Mouse (Mus musculus): Measurements from ENCODE around the gene Intu. TPM values are rescaled to one million over a fixed set of nuclear protein-coding genes. Genes with fewer than 3 reads are reported as not detected.

Intu gene
- polyA plus RNA-seq, 1 experiment from 2014 or later: 5.8 TPM

GRCm38 (mm10) chr3:40656339-40656738, 125.3 kb downstream of the Intu start:
- Histone ChIP-seq H3K4me2 (ENCODE audit: low read depth, severe bottlenecking) (no peak overlapping the region), H3K4me3 (ENCODE audit: low read depth, low read length) (no peak overlapping the region), H3K27me3 (ENCODE audit: control insufficient read depth, insufficient read depth, low read length) (no peaks in the 10 kb centered on the region), H3K27ac (replicated peaks; ENCODE audit: low read depth, low read length) (no peak overlapping the region), H3K36me3 (ENCODE audit: control insufficient read depth, insufficient read depth, low read length) (no peaks in the 10 kb centered on the region), H3K9ac (ENCODE audit: low read length) (no peak overlapping the region), H3K9me3 (ENCODE audit: control insufficient read depth, low read length) (no peaks in the 10 kb centered on the region), H3K4me1 (ENCODE audit: control insufficient read depth, insufficient read depth, low read length) (no peaks in the 10 kb centered on the region)
- ATAC-seq (ENCODE audit: insufficient number of reproducible peaks, low FRiP score, low TSS enrichment, low read depth) (no peak), DNase-seq (ENCODE audit: low spot score) (no peak)
- WGBS: 91% methylated on average over 5 of the region's 5 CpGs

GRCm38 (mm10) chr3:40660231-40660630, 129.1 kb downstream of the Intu start:
- H3K9ac ChIP-seq (ENCODE audit: low read length): no peak overlapping the region
- WGBS: 94% methylated on average over 2 of the region's 2 CpGs
- H3K36me3 ChIP-seq (ENCODE audit: control insufficient read depth, insufficient read depth, low read length): no peaks in the 10 kb centered on the region
- DNase-seq (ENCODE audit: low spot score): no peak
- ATAC-seq (ENCODE audit: insufficient number of reproducible peaks, low FRiP score, low TSS enrichment, low read depth): no peak
- H3K9me3 ChIP-seq (ENCODE audit: control insufficient read depth, low read length): no peaks in the 10 kb centered on the region
- H3K4me2 ChIP-seq (ENCODE audit: low read depth, severe bottlenecking): no peak overlapping the region
- H3K27ac ChIP-seq (replicated peaks; ENCODE audit: low read depth, low read length): no peak overlapping the region
- no peak overlapping the region for H3K4me3 ChIP-seq (ENCODE audit: low read depth, low read length)
- H3K27me3 ChIP-seq (ENCODE audit: control insufficient read depth, insufficient read depth, low read length): no peaks in the 10 kb centered on the region
- H3K4me1 ChIP-seq (ENCODE audit: control insufficient read depth, insufficient read depth, low read length): no peaks in the 10 kb centered on the region

GRCm38 (mm10) chr3:40666109-40666508, 135.0 kb downstream of the Intu start:
- H3K4me1 ChIP-seq (ENCODE audit: control insufficient read depth, insufficient read depth, low read length): no peaks in the 10 kb centered on the region
- no peak overlapping the region for H3K4me2 ChIP-seq (ENCODE audit: low read depth, severe bottlenecking)
- no peak overlapping the region for H3K4me3 ChIP-seq (ENCODE audit: low read depth, low read length)
- H3K9me3 ChIP-seq (ENCODE audit: control insufficient read depth, low read length): no peaks in the 10 kb centered on the region
- DNase-seq (ENCODE audit: low spot score): no peak
- no peak for ATAC-seq (ENCODE audit: insufficient number of reproducible peaks, low FRiP score, low TSS enrichment, low read depth)
- H3K9ac ChIP-seq (ENCODE audit: low read length): no peak overlapping the region
- 72% methylated on average over 4 of the region's 4 CpGs for WGBS
- 0 out of 2 replicates have a peak, but pooled peaks cover 3% of the 10 kb centered on the region for H3K36me3 ChIP-seq (ENCODE audit: control insufficient read depth, insufficient read depth, low read length)
- H3K27me3 ChIP-seq (ENCODE audit: control insufficient read depth, insufficient read depth, low read length): no peaks in the 10 kb centered on the region
- H3K27ac ChIP-seq (replicated peaks; ENCODE audit: low read depth, low read length): no peak overlapping the region

GRCm38 (mm10) chr3:40666861-40667719, 136.0 kb downstream of the Intu start:
- DNase-seq (ENCODE audit: low spot score) (no peak), ATAC-seq (ENCODE audit: insufficient number of reproducible peaks, low FRiP score, low TSS enrichment, low read depth) (no peak)
- no peak overlapping the region for H3K27ac ChIP-seq (replicated peaks; ENCODE audit: low read depth, low read length)
- H3K4me1 ChIP-seq (ENCODE audit: control insufficient read depth, insufficient read depth, low read length): no peaks in the 10 kb centered on the region
- no peak overlapping the region for H3K4me2 ChIP-seq (ENCODE audit: low read depth, severe bottlenecking)
- no peak overlapping the region for H3K9ac ChIP-seq (ENCODE audit: low read length)
- no peaks in the 10 kb centered on the region for H3K9me3 ChIP-seq (ENCODE audit: control insufficient read depth, low read length)
- 0 out of 2 replicates have a peak, but pooled peaks cover 3% of the 10 kb centered on the region for H3K36me3 ChIP-seq (ENCODE audit: control insufficient read depth, insufficient read depth, low read length)
- no peaks in the 10 kb centered on the region for H3K27me3 ChIP-seq (ENCODE audit: control insufficient read depth, insufficient read depth, low read length)
- 59% methylated on average over 8 of the region's 8 CpGs for WGBS
- no peak overlapping the region for H3K4me3 ChIP-seq (ENCODE audit: low read depth, low read length)

GRCm38 (mm10) chr3:40668889-40669288, 137.8 kb downstream of the Intu start:
- Histone ChIP-seq H3K27me3 (ENCODE audit: control insufficient read depth, insufficient read depth, low read length) (no peaks in the 10 kb centered on the region), H3K9ac (ENCODE audit: low read length) (no peak overlapping the region), H3K9me3 (ENCODE audit: control insufficient read depth, low read length) (no peaks in the 10 kb centered on the region), H3K27ac (replicated peaks; ENCODE audit: low read depth, low read length) (no peak overlapping the region), H3K4me3 (ENCODE audit: low read depth, low read length) (no peak overlapping the region), H3K4me2 (ENCODE audit: low read depth, severe bottlenecking) (no peak overlapping the region), H3K4me1 (ENCODE audit: control insufficient read depth, insufficient read depth, low read length) (no peaks in the 10 kb centered on the region), H3K36me3 (ENCODE audit: control insufficient read depth, insufficient read depth, low read length) (0 out of 2 replicates have a peak, but pooled peaks cover 3% of the 10 kb centered on the region)
- no peak for DNase-seq (ENCODE audit: low spot score)
- WGBS: 86% methylated on average over 6 of the region's 6 CpGs
- ATAC-seq (ENCODE audit: insufficient number of reproducible peaks, low FRiP score, low TSS enrichment, low read depth): no peak

- WGBS: 89% methylated on average over 3 of the region's 3 CpGs
- Histone ChIP-seq H3K9ac (ENCODE audit: low read length) (no peak overlapping the region), H3K4me1 (ENCODE audit: control insufficient read depth, insufficient read depth, low read length) (no peaks in the 10 kb centered on the region), H3K4me3 (ENCODE audit: low read depth, low read length) (no peak overlapping the region), H3K27ac (replicated peaks; ENCODE audit: low read depth, low read length) (no peak overlapping the region), H3K27me3 (ENCODE audit: control insufficient read depth, insufficient read depth, low read length) (no peaks in the 10 kb centered on the region), H3K9me3 (ENCODE audit: control insufficient read depth, low read length) (no peaks in the 10 kb centered on the region), H3K4me2 (ENCODE audit: low read depth, severe bottlenecking) (no peak overlapping the region), H3K36me3 (ENCODE audit: control insufficient read depth, insufficient read depth, low read length) (0 out of 2 replicates have a peak, but pooled peaks cover 3% of the 10 kb centered on the region)
- ATAC-seq (ENCODE audit: insufficient number of reproducible peaks, low FRiP score, low TSS enrichment, low read depth): no peak
- DNase-seq (ENCODE audit: low spot score): no peak
These were observed 138.3 kb downstream of the Intu start for GRCm38 (mm10) chr3:40669395-40669794.

GRCm38 (mm10) chr3:40673515-40673914, 142.4 kb downstream of the Intu start:
- no peaks in the 10 kb centered on the region for H3K9me3 ChIP-seq (ENCODE audit: control insufficient read depth, low read length)
- 34% methylated on average over 1 of the region's 1 CpGs for WGBS
- H3K4me1 ChIP-seq (ENCODE audit: control insufficient read depth, insufficient read depth, low read length): no peaks in the 10 kb centered on the region
- no peak overlapping the region for H3K4me3 ChIP-seq (ENCODE audit: low read depth, low read length)
- no peak overlapping the region for H3K27ac ChIP-seq (replicated peaks; ENCODE audit: low read depth, low read length)
- ATAC-seq (ENCODE audit: insufficient number of reproducible peaks, low FRiP score, low TSS enrichment, low read depth) (no peak), DNase-seq (ENCODE audit: low spot score) (no peak)
- no peaks in the 10 kb centered on the region for H3K36me3 ChIP-seq (ENCODE audit: control insufficient read depth, insufficient read depth, low read length)
- H3K9ac ChIP-seq (ENCODE audit: low read length): no peak overlapping the region
- no peaks in the 10 kb centered on the region for H3K27me3 ChIP-seq (ENCODE audit: control insufficient read depth, insufficient read depth, low read length)
- no peak overlapping the region for H3K4me2 ChIP-seq (ENCODE audit: low read depth, severe bottlenecking)

GRCm38 (mm10) chr3:40674873-40675405, 143.9 kb downstream of the Intu start:
- Histone ChIP-seq H3K4me2 (ENCODE audit: low read depth, severe bottlenecking) (no peak overlapping the region), H3K4me1 (ENCODE audit: control insufficient read depth, insufficient read depth, low read length) (no peaks in the 10 kb centered on the region), H3K9me3 (ENCODE audit: control insufficient read depth, low read length) (no peaks in the 10 kb centered on the region), H3K9ac (ENCODE audit: low read length) (no peak overlapping the region), H3K27me3 (ENCODE audit: control insufficient read depth, insufficient read depth, low read length) (no peaks in the 10 kb centered on the region), H3K36me3 (ENCODE audit: control insufficient read depth, insufficient read depth, low read length) (no peaks in the 10 kb centered on the region), H3K27ac (replicated peaks; ENCODE audit: low read depth, low read length) (no peak overlapping the region), H3K4me3 (ENCODE audit: low read depth, low read length) (no peak overlapping the region)
- ATAC-seq (ENCODE audit: insufficient number of reproducible peaks, low FRiP score, low TSS enrichment, low read depth) (no peak), DNase-seq (ENCODE audit: low spot score) (no peak)
- 58% methylated on average over 8 of the region's 8 CpGs for WGBS
